Mouse (Mus musculus): ENCODE measurements around the gene Mroh8. TPM values are rescaled to one million over a fixed set of nuclear protein-coding genes. Genes with fewer than 3 reads are reported as not detected.

Mroh8 gene
- total RNA-seq (2015; ENCODE audit: low replicate concordance), result not detected in 2 replicates
- not detected in 2 replicates for total RNA-seq (2017; ENCODE audit: low replicate concordance)

DNA sequence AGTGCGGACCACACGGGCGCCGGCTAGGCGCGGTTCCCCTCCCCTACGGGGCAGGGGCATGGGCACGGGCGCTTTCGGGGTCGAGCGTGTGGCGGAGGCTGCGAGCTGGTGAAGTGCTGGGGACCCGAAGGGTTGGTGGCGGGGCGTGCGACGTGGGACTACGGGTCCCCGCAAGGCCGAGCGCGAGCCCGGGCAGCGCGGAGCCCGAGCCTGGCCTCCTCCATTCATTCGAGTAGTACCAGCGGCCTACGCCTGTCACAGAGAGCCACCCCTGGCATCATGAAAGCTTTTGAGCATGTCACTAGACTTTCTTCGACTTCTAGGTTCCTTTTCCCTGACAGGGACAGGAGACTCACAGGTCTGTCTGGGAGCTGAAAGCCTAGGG is at the start of gene Mroh8:
Gene Mroh8, minus strand, starts transcription at position 134 of the 385 bp plus-strand sequence.
- peak; percentile 26 for ATAC-seq (replicated peaks; ENCODE audit: low FRiP score, poor library complexity, severe bottlenecking)

DNA sequence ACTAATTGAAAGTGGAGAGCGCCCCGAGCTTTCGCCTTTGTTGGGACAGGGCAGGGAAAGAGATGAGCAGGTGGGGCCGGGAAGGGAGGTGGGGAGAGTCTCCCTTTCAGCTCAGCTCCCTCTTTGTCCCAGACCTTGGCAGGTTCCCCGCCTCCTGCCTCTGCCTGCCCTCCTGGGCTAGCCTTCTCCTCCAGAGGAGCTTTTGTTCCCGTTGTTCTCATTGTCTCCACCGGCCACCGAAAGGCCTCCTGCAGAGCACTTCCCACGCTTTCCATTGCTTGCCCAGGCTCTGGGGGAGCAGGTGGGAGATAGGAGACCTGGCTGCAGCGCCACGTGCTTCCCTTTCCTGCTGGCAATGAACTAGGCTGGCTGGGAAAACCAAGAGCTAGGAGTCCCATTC is 49.2 kb upstream of the Mroh8 start:
- no peak for ATAC-seq (replicated peaks; ENCODE audit: low FRiP score, poor library complexity, severe bottlenecking)

DNA sequence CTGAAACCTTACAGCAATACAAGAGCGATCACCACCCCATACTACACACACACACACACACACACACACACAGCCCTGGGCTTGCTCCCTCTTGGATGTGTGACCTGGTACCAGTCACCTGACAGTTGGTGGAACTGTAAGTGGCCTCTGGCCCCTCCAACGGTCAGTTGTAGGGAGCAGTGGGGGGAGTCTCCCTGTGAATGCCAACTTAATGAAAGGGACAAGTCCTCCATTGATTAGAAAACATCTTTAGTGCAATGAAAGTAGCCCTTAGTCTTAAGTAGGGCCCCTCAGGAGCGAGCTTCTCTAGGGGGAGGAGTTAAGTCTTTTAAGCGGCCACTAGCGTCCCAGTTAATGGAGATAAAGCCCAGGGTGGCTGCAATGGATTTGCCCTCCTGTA is 48.8 kb upstream of the Mroh8 start:
- ATAC-seq (replicated peaks; ENCODE audit: low FRiP score, poor library complexity, severe bottlenecking), result no peak

DNA sequence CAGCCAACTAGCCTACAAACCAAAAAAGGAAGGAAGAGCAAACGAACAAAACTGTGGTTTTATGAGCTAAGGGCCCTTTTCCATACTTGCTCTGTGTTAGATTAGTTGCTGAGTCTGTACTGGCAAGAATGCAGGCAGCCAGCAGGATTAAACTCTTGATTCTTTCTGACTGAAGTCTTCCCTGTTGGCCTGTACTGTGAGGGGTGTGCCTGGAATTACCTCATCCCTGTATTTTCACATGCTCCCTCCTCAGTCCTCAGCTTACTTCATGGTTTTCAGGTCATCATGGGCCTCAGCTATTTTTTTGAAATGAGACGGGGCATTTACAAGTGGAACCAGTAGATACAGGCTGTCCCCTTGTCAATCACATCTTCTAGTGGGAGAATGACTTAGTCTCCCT is 45.9 kb upstream of the Mroh8 start:
- ATAC-seq (replicated peaks; ENCODE audit: low FRiP score, poor library complexity, severe bottlenecking), result no peak

DNA sequence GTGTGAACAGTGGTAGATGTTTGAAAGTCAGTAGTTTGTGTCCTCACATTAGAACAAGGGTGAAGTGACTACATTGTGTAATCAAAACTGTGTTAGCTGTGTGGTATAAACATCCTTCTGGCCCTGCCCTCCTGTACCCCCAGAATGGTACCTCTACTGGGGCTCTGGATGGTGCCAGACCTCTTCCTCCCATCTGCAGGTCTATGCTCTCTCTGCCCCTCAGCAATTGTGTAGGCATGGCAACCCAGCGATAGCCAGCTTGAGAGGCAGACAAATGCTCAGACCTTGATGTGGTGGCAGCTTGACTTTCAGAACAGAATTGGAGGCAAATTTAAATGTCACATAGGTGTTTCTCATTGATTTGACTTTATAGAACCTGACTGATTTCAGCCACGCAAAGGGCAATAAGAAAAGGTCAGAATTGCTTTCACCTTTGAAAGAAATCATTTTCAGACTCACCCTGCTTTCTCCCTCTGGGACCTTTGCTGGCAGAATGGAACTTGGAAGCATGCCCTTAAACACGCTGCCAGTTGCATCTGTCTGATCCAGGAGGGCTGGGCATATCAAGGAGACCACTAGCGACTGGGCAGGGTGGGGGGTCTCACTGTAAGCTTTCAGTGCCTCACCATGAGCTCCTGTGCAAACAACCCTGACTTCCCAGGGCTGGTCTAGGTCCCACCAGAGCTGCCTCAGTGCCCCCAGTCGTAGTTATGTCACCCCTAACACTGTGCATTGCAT is 42.8 kb upstream of the Mroh8 start:
- no peak for ATAC-seq (replicated peaks; ENCODE audit: low FRiP score, poor library complexity, severe bottlenecking)

DNA sequence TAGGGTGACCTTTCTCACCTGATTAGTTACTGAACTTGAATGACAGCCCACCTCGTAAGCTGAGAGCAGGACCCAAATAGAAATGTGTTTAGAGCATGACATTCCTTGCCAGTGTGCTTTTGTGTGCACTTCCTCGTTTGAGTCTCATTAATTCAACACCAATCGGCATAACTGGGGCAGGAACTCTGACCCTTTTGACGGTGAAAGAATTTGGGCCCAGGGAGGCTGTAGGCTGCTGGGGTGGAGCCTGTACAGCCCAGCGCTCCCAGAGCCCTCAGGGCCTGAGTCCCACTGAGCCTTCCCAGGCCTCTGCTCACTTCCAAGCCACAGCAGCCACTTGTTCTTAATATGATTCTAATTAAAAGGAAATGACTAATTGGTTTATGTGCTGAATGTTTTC is 41.5 kb upstream of the Mroh8 start:
- ATAC-seq (replicated peaks; ENCODE audit: low FRiP score, poor library complexity, severe bottlenecking), result no peak

DNA sequence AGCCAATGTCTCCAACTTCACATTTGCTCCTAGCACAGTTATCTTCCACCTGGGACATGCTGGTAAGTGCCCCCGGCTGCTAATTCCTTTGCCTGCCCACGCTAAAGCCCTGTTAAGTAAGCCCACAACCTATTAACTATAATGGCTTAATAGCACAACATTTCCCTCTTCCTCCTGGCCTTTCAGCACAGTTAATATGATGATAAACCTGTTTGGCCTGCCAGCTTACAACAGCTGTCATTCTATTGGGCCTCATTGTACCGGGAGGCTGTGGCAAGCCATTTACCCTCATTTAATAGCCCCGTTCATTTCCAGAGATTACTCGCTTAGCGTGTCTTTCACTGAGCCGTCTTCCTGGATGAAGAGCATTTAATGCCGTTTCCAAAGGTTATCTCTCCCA is 40.8 kb upstream of the Mroh8 start:
- ATAC-seq (replicated peaks; ENCODE audit: low FRiP score, poor library complexity, severe bottlenecking), result no peak

DNA sequence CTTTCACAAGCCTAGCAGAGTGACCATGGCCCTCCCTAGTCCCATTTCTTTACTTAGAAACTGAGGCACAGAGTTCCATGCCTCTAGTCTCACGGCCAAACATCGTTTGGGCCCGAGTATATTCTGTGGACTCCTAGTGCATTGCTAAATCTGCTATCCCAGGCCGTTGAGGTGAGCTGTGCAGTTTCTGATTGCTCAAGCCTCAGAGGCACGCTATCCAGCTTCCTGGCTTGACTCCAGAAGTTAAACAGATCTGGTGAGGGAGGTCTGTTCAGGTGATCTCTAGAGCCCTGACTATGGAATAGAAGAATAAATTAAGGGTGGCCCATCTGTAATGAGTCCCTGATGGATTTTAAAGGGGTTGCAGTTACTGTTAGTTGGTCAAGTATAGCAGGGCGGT is 37.9 kb upstream of the Mroh8 start:
- ATAC-seq (replicated peaks; ENCODE audit: low FRiP score, poor library complexity, severe bottlenecking), result no peak

DNA sequence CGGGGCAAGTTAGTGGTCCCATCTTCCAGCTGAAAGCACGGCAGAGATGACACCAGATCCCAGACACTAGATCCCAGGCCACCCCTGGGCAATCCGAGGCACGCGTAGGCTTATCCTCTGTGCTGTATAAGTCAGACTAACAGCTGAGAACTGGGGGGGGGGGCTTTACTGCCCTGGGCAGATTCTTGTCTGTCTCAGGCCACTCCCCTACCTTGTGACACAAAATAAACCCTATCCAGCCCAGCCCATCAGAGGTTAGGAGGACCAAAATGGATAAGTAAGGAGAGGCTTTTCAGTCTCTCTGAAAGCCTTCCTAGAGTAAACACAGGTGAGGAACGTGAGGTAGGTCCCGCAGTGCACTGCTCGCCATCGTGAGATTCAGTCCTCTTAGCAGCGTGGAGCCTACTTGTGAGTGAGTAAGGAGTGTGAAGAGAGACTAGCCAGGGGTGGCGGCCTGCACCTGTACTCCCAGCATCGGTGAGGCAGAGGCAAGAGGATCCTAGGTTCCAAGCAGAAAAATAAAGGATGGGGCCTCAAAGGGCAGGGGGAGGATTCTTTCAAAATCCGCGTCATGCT is 37.1 kb upstream of the Mroh8 start:
- ATAC-seq (replicated peaks; ENCODE audit: low FRiP score, poor library complexity, severe bottlenecking), result no peak

DNA sequence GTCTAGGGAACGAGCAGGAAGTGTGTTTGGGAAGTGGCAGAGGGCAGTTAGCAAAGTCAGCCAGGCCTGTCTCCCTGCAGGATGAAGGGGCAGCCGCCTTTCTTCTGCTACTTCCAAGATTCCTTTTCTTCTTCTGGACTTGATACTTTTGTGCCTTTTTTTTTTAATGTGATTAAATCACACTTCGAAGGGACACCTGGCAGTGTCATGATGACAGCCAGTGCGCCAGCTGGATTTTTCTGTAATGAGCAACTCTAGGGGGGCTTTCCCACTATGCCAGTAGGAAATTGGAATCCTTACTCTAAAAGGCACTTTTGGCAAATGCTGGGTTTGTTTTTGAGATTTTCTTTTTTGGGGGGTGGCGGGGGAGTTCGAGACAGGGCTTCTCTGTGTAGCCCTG is 36.1 kb upstream of the Mroh8 start:
- no peak for ATAC-seq (replicated peaks; ENCODE audit: low FRiP score, poor library complexity, severe bottlenecking)

DNA sequence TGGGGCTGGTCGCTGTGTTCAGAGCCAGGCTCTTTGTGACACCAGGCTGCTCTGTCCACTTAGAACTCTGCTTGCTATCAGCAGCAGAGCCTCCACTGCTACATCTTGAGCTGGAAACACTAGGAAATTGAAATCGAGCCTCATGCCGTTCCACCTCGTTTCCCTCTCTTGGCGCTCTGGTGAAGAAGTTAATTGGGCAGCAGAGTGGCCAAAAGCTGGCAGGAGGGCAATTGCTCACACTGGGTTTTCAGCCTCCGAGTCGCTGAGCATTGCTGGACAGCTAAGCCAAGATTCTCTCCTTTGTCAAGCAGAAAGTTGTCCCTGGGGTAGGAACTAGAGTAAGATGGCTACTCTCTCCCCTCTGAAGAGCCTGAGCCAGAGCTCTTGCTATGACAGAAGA is 35.0 kb upstream of the Mroh8 start:
- no peak for ATAC-seq (replicated peaks; ENCODE audit: low FRiP score, poor library complexity, severe bottlenecking)

DNA sequence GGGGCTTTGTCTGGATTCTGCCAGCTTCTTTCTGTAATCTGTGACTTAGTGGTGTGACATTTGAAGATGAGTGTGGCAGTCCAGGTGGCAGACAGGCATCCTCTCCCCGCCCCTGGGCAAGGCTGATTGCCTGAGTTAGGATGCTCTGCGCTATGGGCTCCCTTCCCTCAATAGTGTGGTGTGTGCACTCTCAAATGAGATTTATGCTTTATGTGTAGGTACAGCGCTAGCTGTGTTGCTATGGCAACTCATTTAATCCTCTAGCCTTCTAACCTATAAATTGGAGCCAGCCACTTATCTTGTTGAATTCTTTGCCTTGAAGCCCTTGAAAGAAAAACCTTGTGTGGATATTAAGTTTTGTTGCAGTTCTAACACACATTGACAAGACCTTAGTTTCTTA is 34.4 kb upstream of the Mroh8 start:
- no peak for ATAC-seq (replicated peaks; ENCODE audit: low FRiP score, poor library complexity, severe bottlenecking)

DNA sequence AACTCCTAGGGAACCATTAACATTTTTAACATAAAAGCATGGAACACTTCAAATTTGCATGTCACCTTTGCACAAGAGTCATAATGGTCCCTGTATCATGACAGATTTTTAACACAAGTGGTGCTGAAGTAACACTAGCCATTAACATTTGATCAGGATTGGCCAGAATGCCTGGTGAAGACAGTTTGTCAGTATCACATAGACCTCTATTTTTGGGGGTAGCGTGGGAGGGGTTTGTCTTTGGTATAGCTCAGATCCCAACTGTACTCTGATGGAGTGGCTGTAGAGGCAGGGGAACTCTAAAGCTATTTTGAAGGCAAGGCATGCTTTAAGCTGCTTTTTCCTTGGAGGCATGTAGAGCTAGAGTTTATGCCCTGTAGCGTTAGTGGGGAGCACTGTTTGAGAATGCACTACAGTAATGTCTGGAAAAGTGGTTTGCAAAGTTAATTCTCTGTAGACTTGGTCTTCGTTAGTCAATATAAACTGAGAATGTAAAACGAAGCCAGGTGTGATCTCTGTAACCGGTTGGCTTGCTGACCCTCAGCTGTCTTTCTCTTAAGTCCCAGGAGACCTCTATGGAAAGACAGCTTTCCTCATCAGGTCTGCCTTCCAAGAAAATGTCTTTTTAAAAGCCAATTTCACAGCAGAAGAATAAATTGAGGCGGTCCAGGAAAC is 31.8 kb upstream of the Mroh8 start:
- no peak for ATAC-seq (replicated peaks; ENCODE audit: low FRiP score, poor library complexity, severe bottlenecking)

DNA sequence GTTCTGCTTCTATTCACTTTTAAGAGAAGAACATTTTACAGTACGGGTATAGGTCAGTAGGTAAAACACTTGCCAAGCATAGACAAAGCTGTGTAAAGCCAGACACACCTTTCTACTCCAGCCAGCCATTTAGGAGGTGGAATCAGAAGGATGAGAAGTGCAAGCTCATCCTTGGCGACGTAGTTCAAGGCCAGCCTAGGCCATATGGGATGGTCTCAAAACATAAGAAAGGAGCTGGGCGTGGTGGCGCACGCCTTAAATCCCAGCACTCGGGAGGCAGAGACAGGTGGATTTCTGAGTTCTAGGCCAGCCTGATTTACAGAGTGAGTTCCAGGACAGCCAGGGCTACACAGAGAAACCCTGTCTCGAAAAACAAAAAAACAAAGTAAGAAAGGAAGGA is 30.3 kb upstream of the Mroh8 start:
- ATAC-seq (replicated peaks; ENCODE audit: low FRiP score, poor library complexity, severe bottlenecking), result no peak

DNA sequence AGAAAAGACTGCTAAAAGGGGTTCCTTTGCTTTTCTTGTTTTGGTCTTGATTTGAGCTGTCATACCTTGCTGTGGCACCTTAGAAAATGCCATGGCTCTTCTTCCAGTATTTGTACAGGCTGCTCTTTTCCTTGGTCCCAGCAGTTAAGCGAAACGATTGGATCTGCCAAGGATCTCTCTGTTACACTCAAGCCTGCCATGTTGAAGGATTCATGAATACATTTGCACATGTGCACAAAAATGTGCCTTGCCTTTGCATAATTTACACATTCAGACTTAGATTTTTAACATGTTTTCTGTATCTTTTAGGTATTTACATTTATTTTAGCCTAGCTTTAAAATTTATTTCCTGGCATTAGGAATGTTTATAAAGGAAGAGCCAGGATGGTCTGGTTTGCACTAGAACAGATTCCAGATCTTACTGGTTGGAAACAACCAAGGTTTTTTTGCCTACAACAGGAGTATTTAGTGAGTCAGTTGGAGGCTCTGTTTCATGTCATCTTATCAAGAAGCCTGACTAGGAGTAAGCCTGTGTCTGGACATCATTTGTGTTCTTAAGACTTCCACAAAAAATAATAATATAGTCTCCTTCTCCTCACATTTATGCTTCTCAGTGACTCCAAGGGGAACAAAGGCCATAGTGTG is 29.0 kb upstream of the Mroh8 start:
- no peak for ATAC-seq (replicated peaks; ENCODE audit: low FRiP score, poor library complexity, severe bottlenecking)

DNA sequence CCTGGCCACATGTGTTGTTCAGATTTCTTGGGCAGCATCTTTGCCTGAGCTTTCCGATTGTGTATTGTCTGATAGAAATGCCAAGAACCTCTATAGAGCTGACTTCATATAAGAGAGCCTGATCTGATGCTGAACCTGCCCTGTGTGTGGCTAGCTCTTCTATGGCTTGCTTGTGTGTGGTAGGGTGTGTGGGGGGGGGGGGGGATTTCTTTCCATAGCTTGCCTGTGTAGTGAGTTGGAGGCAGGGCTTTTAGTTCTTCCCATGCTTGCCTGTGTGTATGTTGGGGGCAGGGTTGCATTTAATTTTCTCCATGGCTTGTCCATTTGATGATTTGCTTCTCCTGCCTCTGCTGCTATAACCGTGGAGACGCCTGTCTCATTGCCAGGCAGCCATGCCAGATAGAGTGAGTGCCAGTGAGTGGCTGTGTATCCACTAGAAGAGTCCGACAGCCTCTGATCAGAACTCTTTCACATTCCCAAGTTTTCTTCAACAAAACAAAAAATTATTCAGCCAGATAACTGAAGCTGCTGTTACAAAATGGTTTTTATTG is 28.4 kb upstream of the Mroh8 start:
- no peak for ATAC-seq (replicated peaks; ENCODE audit: low FRiP score, poor library complexity, severe bottlenecking)

DNA sequence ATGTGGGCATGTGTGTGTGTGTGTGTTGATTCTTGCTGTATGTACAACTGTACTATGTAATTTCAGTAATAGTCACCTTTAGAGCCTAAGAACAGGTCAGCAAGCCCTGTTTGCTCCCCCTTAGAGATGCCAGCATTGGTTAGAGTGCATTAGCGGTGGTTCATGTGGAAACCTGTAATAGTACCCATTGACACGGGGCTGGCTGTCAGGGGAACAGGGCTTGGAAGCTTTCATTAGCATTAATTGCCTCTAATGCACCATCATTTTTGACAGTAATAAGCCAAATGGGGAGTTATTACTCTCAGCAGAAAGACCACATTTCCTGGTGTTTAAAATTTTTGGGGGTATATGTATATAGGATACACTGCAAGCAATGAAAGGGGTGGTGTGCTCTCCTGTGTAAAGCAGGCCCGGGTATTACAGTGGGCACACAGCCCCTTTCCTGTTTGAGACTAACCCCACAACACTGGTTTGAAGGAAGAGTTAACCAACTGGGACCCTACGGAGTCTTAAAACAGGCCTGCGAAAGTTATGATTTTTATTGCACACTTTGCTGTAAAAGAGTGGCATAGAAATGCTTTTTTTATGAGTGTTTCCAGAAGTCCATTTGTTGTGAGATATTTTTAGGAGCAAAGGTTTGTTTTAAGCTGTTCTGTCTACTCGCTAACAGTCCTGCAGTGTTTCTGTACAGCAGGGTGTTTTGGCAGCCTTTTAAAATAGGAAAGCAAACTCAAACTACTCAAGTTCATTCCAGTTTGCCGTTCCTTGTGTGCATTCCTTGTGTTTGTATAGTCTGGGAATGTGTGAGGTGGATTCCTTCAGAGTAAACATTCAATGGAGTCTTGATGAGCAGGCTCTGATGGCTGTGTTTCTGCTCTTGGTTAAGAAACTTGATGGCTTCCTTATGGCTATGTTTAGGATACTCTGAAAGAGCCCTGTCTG is 27.0 kb upstream of the Mroh8 start:
- ATAC-seq (replicated peaks; ENCODE audit: low FRiP score, poor library complexity, severe bottlenecking), result no peak

DNA sequence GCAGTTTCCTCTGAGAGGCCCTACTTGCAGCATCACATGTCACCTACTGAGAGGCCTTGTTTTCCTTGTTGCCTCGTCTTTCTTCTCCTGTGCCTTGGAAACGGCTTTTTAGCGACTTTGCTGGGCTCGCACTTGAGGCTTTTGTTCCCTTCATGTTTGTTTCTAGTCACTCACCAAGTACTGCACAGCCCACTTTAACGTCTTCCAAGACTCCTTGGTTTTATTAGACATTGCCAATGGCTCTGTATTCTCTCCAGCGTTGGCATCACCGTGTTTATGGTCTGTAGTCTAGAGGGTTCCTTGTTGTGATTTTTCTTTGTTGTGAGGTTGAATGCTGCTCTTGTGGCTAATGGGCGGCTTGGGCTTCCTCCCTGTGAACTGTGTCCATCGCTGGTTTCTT is 23.7 kb upstream of the Mroh8 start:
- ATAC-seq (replicated peaks; ENCODE audit: low FRiP score, poor library complexity, severe bottlenecking), result no peak

DNA sequence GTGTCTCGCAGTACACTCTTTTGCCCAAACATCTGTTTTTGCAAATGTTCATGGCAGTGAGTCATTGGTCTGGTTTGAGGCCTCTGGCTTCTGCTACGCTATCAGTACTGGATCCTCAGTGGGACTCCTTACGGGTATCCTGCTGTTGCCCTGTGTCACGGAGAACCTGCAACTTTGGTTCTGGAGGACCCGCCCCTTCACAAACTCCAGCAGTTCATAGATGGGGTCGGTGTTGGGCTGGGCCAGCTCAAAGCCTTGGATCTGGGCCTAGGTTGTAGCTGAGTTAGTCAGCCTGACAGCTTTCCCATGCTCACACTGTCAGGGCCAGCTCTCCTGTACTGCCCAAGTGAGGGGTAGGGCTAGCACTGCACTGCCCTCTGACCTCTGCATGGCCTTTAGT is 20.7 kb upstream of the Mroh8 start:
- ATAC-seq (replicated peaks; ENCODE audit: low FRiP score, poor library complexity, severe bottlenecking), result no peak
